Mouse (Mus musculus) intestine, embryonic 14.5 days (tissue): Measurements from ENCODE around the gene Zfp369. TPM values are rescaled to one million over a fixed set of nuclear protein-coding genes. Genes with fewer than 3 reads are reported as not detected.
"Not testable (repeated sequence)": the region's sequence is repeated elsewhere in the genome, so short reads cannot be mapped to it uniquely, and the experiment has no call there.

Source experiments
- ATAC-seq: fragments of 200-750 bp; cut with Nextera tagmentation; replicated peaks from 2 replicates; pipeline ENCODE4 v1.8.0; 2017; ENCODE audit warnings: low read depth, moderate number of reproducible peaks, moderate TSS enrichment, moderate library complexity; ENCODE audit not compliant: low FRiP score, low TSS enrichment
- DNase-seq: peaks from one replicate; pipeline ENCODE4 v3.0.0-alpha.2; 2018; ENCODE audit warnings: low spot score
- H3K27ac ChIP-seq: fragments of 300-500 bp; sonication (generic); 2 replicates; pipeline ENCODE4 v1.5.1; 2014; ENCODE audit warnings: low read depth, mild to moderate bottlenecking, control low read depth
- H3K27me3 ChIP-seq: fragments of 300-500 bp; sonication (generic); replicated peaks from 2 replicates; pipeline ENCODE4 v1.6.1; 2014; ENCODE audit warnings: low read length, control low read depth; ENCODE audit not compliant: control insufficient read depth, insufficient read depth
- H3K36me3 ChIP-seq: fragments of 300-500 bp; sonication (generic); 2 replicates; pipeline ENCODE4 v1.6.1; 2014; ENCODE audit warnings: low read length, control low read depth; ENCODE audit not compliant: control insufficient read depth, insufficient read depth
- H3K4me1 ChIP-seq: fragments of 300-500 bp; sonication (generic); replicated peaks from 2 replicates; pipeline ENCODE4 v1.6.1; 2014; ENCODE audit warnings: low read length, control low read depth, mixed read lengths; ENCODE audit not compliant: control insufficient read depth, insufficient read depth
- H3K4me2 ChIP-seq: fragments of 300-500 bp; sonication (generic); 2 replicates; pipeline ENCODE4 v1.6.1; 2014; ENCODE audit warnings: low read length
- H3K4me3 ChIP-seq: fragments of 300-500 bp; sonication (generic); 2 replicates; pipeline ENCODE4 v1.5.1; 2014; ENCODE audit warnings: low read depth, low read length, control low read depth, mixed read lengths
- H3K9ac ChIP-seq: fragments of 300-500 bp; sonication (generic); 2 replicates; pipeline ENCODE4 v1.6.1; 2014; ENCODE audit warnings: mild to moderate bottlenecking, low read length
- H3K9me3 ChIP-seq: fragments of 300-500 bp; sonication (generic); 2 replicates; pipeline ENCODE4 v1.6.1; 2016; ENCODE audit warnings: low read length, control low read depth; ENCODE audit not compliant: control insufficient read depth
- WGBS: fragments of 180-500 bp; shearing (Covaris S2); extraction: QIAGEN DNeasy Blood & Tissue Kit; methylation state at CpG from one replicate; pipeline ENCODE4 v1.1.7; 2014; 5-methylcytosine and 5-hydroxymethylcytosine counted together
- polyA plus RNA-seq: library from polyadenylated mRNA; unstranded; fragments of >200 nt; fragmentation: Nextera tagmentation; extraction: Ambion mirVana; gene quantifications from 2 replicates; pipeline ENCODE4 v1.2.1, GENCODE M21; 2014

The Zfp369 gene
- polyA plus RNA-seq, 1 experiment from 2014 or later: 18.2 TPM

DNA sequence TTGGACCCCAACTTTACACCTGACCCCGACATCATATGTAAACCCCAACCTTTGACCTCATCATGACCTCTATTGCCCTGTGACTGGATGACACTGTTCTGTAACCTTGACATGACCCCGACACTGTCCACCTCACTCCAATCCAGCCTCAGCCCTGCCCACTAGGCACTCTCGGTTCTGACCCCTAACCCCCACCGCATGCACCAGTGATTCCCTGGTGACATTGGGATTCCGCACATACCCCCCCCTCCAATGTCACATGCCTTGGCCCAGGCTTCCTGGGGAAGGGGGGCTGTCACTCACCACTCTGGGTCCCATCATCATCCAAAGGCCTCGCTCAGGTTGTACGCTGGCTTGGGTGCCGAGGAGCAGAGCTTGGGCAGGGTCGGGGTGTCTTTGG lies 33.2 kb downstream of the Zfp369 start:
- Histone ChIP-seq H3K27ac (no peak overlapping the region), H3K4me3 (no peak overlapping the region), H3K9ac (no peak overlapping the region), H3K4me1 (no peaks in the 10 kb centered on the region), H3K27me3 (no peaks in the 10 kb centered on the region), H3K9me3 (peaks cover 10% of the 10 kb centered on the region), H3K4me2 (no peak overlapping the region), H3K36me3 (no peaks in the 10 kb centered on the region)
- no peak for ATAC-seq
- 94% methylated on average over 9 of the region's 9 CpGs for WGBS
- no peak for DNase-seq

- H3K4me2 ChIP-seq, DNase-seq, H3K27me3 ChIP-seq, H3K9me3 ChIP-seq, H3K4me3 ChIP-seq, H3K9ac ChIP-seq, H3K36me3 ChIP-seq, ATAC-seq, H3K4me1 ChIP-seq, H3K27ac ChIP-seq: not testable (repeated sequence)
- WGBS: 45% methylated on average over 5 of the region's 5 CpGs
Measured at GRCm38 (mm10) chr13:65348501-65348900, 69.9 kb downstream of the Zfp369 start.

DNA sequence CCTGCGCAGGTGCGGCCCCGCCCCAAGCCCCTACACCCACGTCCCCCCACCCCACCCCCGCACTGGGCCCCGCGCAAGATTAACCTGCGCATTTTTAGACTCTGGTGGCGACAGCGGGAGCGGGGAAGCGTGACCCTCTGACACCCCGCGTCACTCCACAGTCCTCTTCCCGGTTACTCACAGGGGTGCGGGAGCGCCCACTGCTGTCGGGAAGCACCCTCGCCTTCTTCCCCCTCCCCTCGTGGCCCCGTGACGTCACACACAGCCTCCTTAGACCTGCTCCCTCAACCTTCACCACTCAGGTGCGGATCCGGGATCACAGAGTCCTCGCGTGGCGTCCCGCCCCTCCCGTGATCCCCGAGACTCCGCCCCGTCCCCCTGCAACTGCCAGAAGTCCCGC lies 73.2 kb downstream of the Zfp369 start:
- not testable (repeated sequence) for ATAC-seq, H3K9me3 ChIP-seq, H3K4me1 ChIP-seq, H3K9ac ChIP-seq, H3K27me3 ChIP-seq, H3K27ac ChIP-seq, H3K36me3 ChIP-seq
- peak; percentile 50 for DNase-seq
- Histone ChIP-seq H3K4me3 (peak overlapping the region; percentile 10; the same call in 1 of the 2 replicates), H3K4me2 (peak overlapping the region; percentile 39)
- WGBS: 11% methylated on average over 29 of the region's 33 CpGs

Other genes starting within 250 kb of the Zfp369 start
- gene Spata31d1c, start 245.8 kb upstream of the Zfp369 start, polyA plus RNA-seq: not detected in 2 replicates
- gene Prss47, start 226.1 kb upstream of the Zfp369 start, polyA plus RNA-seq: not detected in 2 replicates
- gene Mfsd14b, start 165.8 kb upstream of the Zfp369 start, polyA plus RNA-seq: 55.6 and 56.7 TPM in 2 replicates
- gene Olfr465-ps1, start 140.7 kb upstream of the Zfp369 start, polyA plus RNA-seq: not detected in 2 replicates
- not detected in 2 replicates for gene Olfr466, start 128.6 kb upstream of the Zfp369 start, polyA plus RNA-seq
- gene Nlrp4f, start 72.8 kb upstream of the Zfp369 start, polyA plus RNA-seq: not detected in 2 replicates
- 0.15 TPM in 1 of 2 replicates, not detected in the other for gene Gm10775, start 19.3 kb upstream of the Zfp369 start, polyA plus RNA-seq
- not detected in 2 replicates for gene Gm10139, start 233.9 kb downstream of the Zfp369 start, polyA plus RNA-seq